Mouse (Mus musculus) kidney, postnatal 14 days (tissue): ENCODE results near the gene Klf2.
A peak's percentile ranks its signal among the peaks of the same experiment; 100 is the strongest.

ENCODE experiments used
- DNase-seq: peaks from one replicate; pipeline ENCODE4 v3.0.0; 2022; ENCODE audit warnings: mixed read lengths

Klf2 gene

GRCm38 (mm10) chr8:72334144-72334641, 15.4 kb downstream of the Klf2 start:
- no peak for DNase-seq

- peak; percentile 29 for DNase-seq
Measured at GRCm38 (mm10) chr8:72336273-72336672, 17.4 kb downstream of the Klf2 start.

- peak; percentile 11 for DNase-seq
Measured at GRCm38 (mm10) chr8:72337034-72337433, 18.2 kb downstream of the Klf2 start.

GRCm38 (mm10) chr8:72342556-72343300, 23.9 kb downstream of the Klf2 start:
- no peak for DNase-seq

GRCm38 (mm10) chr8:72343725-72344124, 24.9 kb downstream of the Klf2 start:
- DNase-seq: no peak

GRCm38 (mm10) chr8:72347553-72347952, 28.7 kb downstream of the Klf2 start:
- DNase-seq: no peak

- DNase-seq: no peak
Measured at GRCm38 (mm10) chr8:72348114-72348513, 29.3 kb downstream of the Klf2 start.

- DNase-seq: no peak
Measured at GRCm38 (mm10) chr8:72348956-72349355, 30.1 kb downstream of the Klf2 start.

GRCm38 (mm10) chr8:72349838-72350237, 31.0 kb downstream of the Klf2 start:
- no peak for DNase-seq

- DNase-seq: no peak
Measured at GRCm38 (mm10) chr8:72350727-72351126, 31.9 kb downstream of the Klf2 start.

GRCm38 (mm10) chr8:72351405-72352005, 32.7 kb downstream of the Klf2 start:
- DNase-seq: no peak

GRCm38 (mm10) chr8:72352951-72353699, 34.3 kb downstream of the Klf2 start:
- peak; percentile 66 for DNase-seq

GRCm38 (mm10) chr8:72353700-72354045, 34.8 kb downstream of the Klf2 start:
- no peak for DNase-seq

- DNase-seq: peak; percentile 72
Measured at GRCm38 (mm10) chr8:72354272-72354671, 35.4 kb downstream of the Klf2 start.

- no peak for DNase-seq
Measured at GRCm38 (mm10) chr8:72356593-72356992, 37.8 kb downstream of the Klf2 start.

GRCm38 (mm10) chr8:72360162-72360561, 41.3 kb downstream of the Klf2 start:
- DNase-seq: no peak

- no peak for DNase-seq
Measured at GRCm38 (mm10) chr8:72362754-72363153, 43.9 kb downstream of the Klf2 start.

- peak; percentile 50 for DNase-seq
Measured at GRCm38 (mm10) chr8:72363457-72363856, 44.6 kb downstream of the Klf2 start.

GRCm38 (mm10) chr8:72365016-72365415, 46.2 kb downstream of the Klf2 start:
- DNase-seq: no peak

GRCm38 (mm10) chr8:72365826-72366225, 47.0 kb downstream of the Klf2 start:
- DNase-seq: peak; percentile 83

- no peak for DNase-seq
Measured at GRCm38 (mm10) chr8:72366435-72366834, 47.6 kb downstream of the Klf2 start.
